Mouse (Mus musculus) hindbrain, postnatal 0 days (tissue): Measurements from ENCODE around the gene Crim1. TPM values are rescaled to one million over a fixed set of nuclear protein-coding genes. Genes with fewer than 3 reads are reported as not detected.

ENCODE experiments used
- ATAC-seq: fragments of 200-750 bp; cut with Nextera tagmentation; 2 replicates; pipeline ENCODE4 v1.8.0; 2017; ENCODE audit warnings: mild to moderate bottlenecking, moderate TSS enrichment, moderate library complexity
- DNase-seq: peaks from one replicate; pipeline ENCODE4 v3.0.0-alpha.2; 2015; ENCODE audit warnings: low spot score
- H3K27ac ChIP-seq: fragments of 300-500 bp; sonication (generic); 2 replicates; pipeline ENCODE4 v1.5.1; 2014; ENCODE audit warnings: mild to moderate bottlenecking
- H3K27me3 ChIP-seq: fragments of 300-500 bp; sonication (generic); 2 replicates; pipeline ENCODE4 v1.6.1; 2014; ENCODE audit warnings: low read length, mixed read lengths; ENCODE audit not compliant: insufficient read depth
- H3K36me3 ChIP-seq: fragments of 300-500 bp; sonication (generic); 2 replicates; pipeline ENCODE4 v1.6.1; 2014; ENCODE audit warnings: low read length, mixed read lengths; ENCODE audit not compliant: insufficient read depth
- H3K4me1 ChIP-seq: fragments of 300-500 bp; sonication (generic); 2 replicates; pipeline ENCODE4 v1.6.1; 2014; ENCODE audit warnings: antibody characterized with exemption, low read length, mixed read lengths; ENCODE audit not compliant: insufficient read depth
- H3K4me2 ChIP-seq: fragments of 300-500 bp; sonication (generic); 2 replicates; pipeline ENCODE4 v1.6.1; 2014; ENCODE audit warnings: low read depth, mild to moderate bottlenecking, low read length, moderate library complexity, mixed read lengths
- H3K4me3 ChIP-seq: fragments of 300-500 bp; sonication (generic); 2 replicates; pipeline ENCODE4 v1.5.1; 2014; ENCODE audit warnings: low read length
- H3K9ac ChIP-seq: fragments of 300-500 bp; sonication (generic); replicated peaks from 2 replicates; pipeline ENCODE4 v1.6.1; 2014; ENCODE audit warnings: mild to moderate bottlenecking, low read length, moderate library complexity, mixed read lengths
- H3K9me3 ChIP-seq: fragments of 300-500 bp; sonication (generic); 2 replicates; pipeline ENCODE4 v1.6.1; 2016; ENCODE audit warnings: low read length, mixed read lengths
- CTCF ChIP-seq: IDR thresholded peaks from 2 replicates; pipeline ENCODE4 v1.5.1; 2016; ENCODE audit warnings: antibody characterized with exemption, control low read depth, low read depth
- WGBS: fragments of 180-500 bp; shearing (Covaris S2); extraction: QIAGEN DNeasy Blood & Tissue Kit; methylation state at CpG from one replicate; pipeline ENCODE4 v1.1.7; 2014; 5-methylcytosine and 5-hydroxymethylcytosine counted together
- polyA plus RNA-seq: library from polyadenylated mRNA; unstranded; fragments of >200 nt; fragmentation: Nextera tagmentation; extraction: Ambion mirVana; gene quantifications from 2 replicates; pipeline ENCODE4 v1.2.1, GENCODE M21; 2015
- total RNA-seq: library from RNA; depleted of rRNA; stranded (reverse); fragments of >200 nt; gene quantifications from 2 replicates; pipeline ENCODE4 v1.2.3, GENCODE M21; 2014

The Crim1 gene
- total and polyA plus RNA-seq, 2 experiments from 2014 or later: 14.6 to 143 TPM

DNA sequence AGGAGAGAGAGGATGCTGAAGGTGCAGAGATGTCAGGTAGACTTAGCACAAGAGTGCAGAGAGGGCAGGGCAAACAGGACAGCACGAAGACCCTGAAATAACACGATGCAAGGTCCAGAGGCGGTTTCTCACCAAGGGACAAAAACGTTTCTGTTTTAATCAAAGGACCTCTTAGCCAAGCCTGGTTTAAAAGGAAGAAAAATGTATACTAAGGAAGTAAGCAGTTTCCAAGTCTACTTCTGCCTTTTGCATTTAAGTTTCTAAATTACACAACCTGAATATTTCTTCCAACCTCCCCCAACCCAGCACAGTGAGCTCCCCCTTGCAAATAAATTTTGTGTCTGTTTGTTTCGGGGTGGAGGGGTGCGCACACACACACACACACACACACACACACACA is 173.1 kb downstream of the Crim1 start:
- Histone ChIP-seq H3K9me3 (no peaks in the 10 kb centered on the region), H3K9ac (no peak overlapping the region), H3K4me1 (no peaks in the 10 kb centered on the region), H3K27ac (no peak overlapping the region), H3K27me3 (no peaks in the 10 kb centered on the region), H3K36me3 (peaks cover 20% of the 10 kb centered on the region; the same call in 1 of the 2 replicates), H3K4me2 (no peak overlapping the region), H3K4me3 (no peak overlapping the region)
- no peak for DNase-seq
- TF ChIP-seq CTCF: no peak
- no peak for ATAC-seq
- WGBS: 95% methylated on average over 6 of the region's 6 CpGs

- no peak for TF ChIP-seq CTCF
Measured at GRCm38 (mm10) chr17:78373849-78374248, 173.8 kb downstream of the Crim1 start.

GRCm38 (mm10) chr17:78374756-78375155 is 174.7 kb downstream of the Crim1 start:
- Histone ChIP-seq H3K27ac (no peak overlapping the region), H3K4me2 (no peak overlapping the region), H3K4me1 (no peaks in the 10 kb centered on the region), H3K4me3 (no peak overlapping the region), H3K27me3 (no peaks in the 10 kb centered on the region), H3K9me3 (no peaks in the 10 kb centered on the region), H3K36me3 (0 out of 2 replicates have a peak, but pooled peaks cover 16% of the 10 kb centered on the region), H3K9ac (no peak overlapping the region)
- 29% methylated on average over 10 of the region's 10 CpGs for WGBS
- no peak for TF ChIP-seq CTCF
- DNase-seq (no peak), ATAC-seq (no peak)

More at GRCm38 (mm10) chr17:78373849-78374248, 173.8 kb downstream of the Crim1 start:
- whole genome bisulfite sequencing: 91% methylated on average over 8 of the region's 8 CpGs
- DNase-seq (no peak), ATAC-seq (no peak)
- no peak overlapping the region for H3K27ac ChIP-seq
- no peaks in the 10 kb centered on the region for H3K9me3 ChIP-seq
- no peak overlapping the region for H3K4me3 ChIP-seq
- no peak overlapping the region for H3K4me2 ChIP-seq
- no peaks in the 10 kb centered on the region for H3K4me1 ChIP-seq
- H3K9ac ChIP-seq: no peak overlapping the region
- no peaks in the 10 kb centered on the region for H3K27me3 ChIP-seq
- peaks cover 22% of the 10 kb centered on the region; the same call in 1 of the 2 replicates for H3K36me3 ChIP-seq

DNA sequence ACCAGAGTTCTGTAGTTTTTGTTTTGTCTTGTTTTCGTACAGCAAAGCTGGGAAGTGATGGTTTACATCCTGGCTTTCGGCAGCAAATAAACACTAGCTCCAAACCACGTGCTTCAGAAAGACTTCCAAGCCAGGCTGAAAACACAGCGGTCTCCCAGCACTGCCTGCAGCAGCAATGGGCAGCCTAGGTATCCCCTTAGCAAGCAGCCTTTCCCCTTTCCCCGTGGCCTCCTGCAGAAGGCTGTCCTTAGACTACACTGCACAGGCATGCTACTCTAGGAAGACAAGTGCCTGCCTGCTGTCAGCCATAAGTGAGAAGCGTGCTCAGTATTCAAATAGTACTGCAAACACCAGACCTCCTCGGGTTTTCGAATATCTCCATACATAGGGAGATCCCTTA is 176.5 kb downstream of the Crim1 start:
- ATAC-seq (no peak), DNase-seq (no peak)
- Histone ChIP-seq H3K4me1 (no peaks in the 10 kb centered on the region), H3K27me3 (no peaks in the 10 kb centered on the region), H3K36me3 (0 out of 2 replicates have a peak, but pooled peaks cover 16% of the 10 kb centered on the region), H3K4me2 (no peak overlapping the region), H3K9ac (no peak overlapping the region), H3K4me3 (no peak overlapping the region), H3K27ac (no peak overlapping the region), H3K9me3 (no peaks in the 10 kb centered on the region)
- 67% methylated on average over 8 of the region's 8 CpGs for WGBS
- no peak for TF ChIP-seq CTCF

- Histone ChIP-seq H3K36me3 (0 out of 2 replicates have a peak, but pooled peaks cover 10% of the 10 kb centered on the region), H3K9ac (no peak overlapping the region), H3K27me3 (no peaks in the 10 kb centered on the region), H3K4me1 (no peaks in the 10 kb centered on the region), H3K4me2 (no peak overlapping the region), H3K9me3 (no peaks in the 10 kb centered on the region), H3K27ac (no peak overlapping the region), H3K4me3 (no peak overlapping the region)
- ATAC-seq (no peak), DNase-seq (no peak)
- WGBS: 84% methylated on average over 8 of the region's 8 CpGs
- TF ChIP-seq CTCF: no peak
Measured at GRCm38 (mm10) chr17:78379079-78379729, 179.2 kb downstream of the Crim1 start.

- Histone ChIP-seq H3K36me3 (0 out of 2 replicates have a peak, but pooled peaks cover 10% of the 10 kb centered on the region), H3K4me3 (no peak overlapping the region), H3K4me1 (no peaks in the 10 kb centered on the region), H3K27ac (no peak overlapping the region), H3K27me3 (no peaks in the 10 kb centered on the region), H3K4me2 (no peak overlapping the region), H3K9me3 (no peaks in the 10 kb centered on the region), H3K9ac (no peak overlapping the region)
- no peak for DNase-seq
- no peak for ATAC-seq
- no peak for TF ChIP-seq CTCF
- 74% methylated on average over 11 of the region's 11 CpGs for WGBS
Measured at GRCm38 (mm10) chr17:78379730-78380245, 179.7 kb downstream of the Crim1 start.

GRCm38 (mm10) chr17:78382321-78382720 is 182.3 kb downstream of the Crim1 start:
- Histone ChIP-seq H3K36me3 (0 out of 2 replicates have a peak, but pooled peaks cover 10% of the 10 kb centered on the region), H3K4me2 (no peak overlapping the region), H3K9ac (no peak overlapping the region), H3K4me3 (no peak overlapping the region), H3K4me1 (no peaks in the 10 kb centered on the region), H3K9me3 (no peaks in the 10 kb centered on the region), H3K27me3 (no peaks in the 10 kb centered on the region), H3K27ac (no peak overlapping the region)
- 93% methylated on average over 3 of the region's 3 CpGs for WGBS
- TF ChIP-seq CTCF: no peak
- no peak for ATAC-seq
- DNase-seq: no peak
